Mouse (Mus musculus) thymus, adult 2 months (tissue): Measurements from ENCODE around the gene Ppp1r15a.

Experiments
- CTCF ChIP-seq: fragments of 200-500 bp; IDR thresholded peaks from 2 replicates; pipeline ENCODE4 v1.5.1; 2012; ENCODE audit warnings: mild to moderate bottlenecking, control low read depth, low read length, moderate library complexity, borderline replicate concordance; ENCODE audit not compliant: control insufficient read depth, poor library complexity, insufficient read depth; ENCODE audit errors: extremely low read depth
- POLR2A ChIP-seq: fragments of 200-500 bp; IDR thresholded peaks from 2 replicates; pipeline ENCODE4 v1.6.1; 2012; ENCODE audit warnings: mild to moderate bottlenecking, low read length, control low read depth, moderate library complexity; ENCODE audit not compliant: control insufficient read depth, poor library complexity, insufficient read depth; ENCODE audit errors: extremely low read depth

GRCm38 (mm10) chr7:45535676-45536075, 9.6 kb upstream of the Ppp1r15a start:
- TF ChIP-seq CTCF (no peak), POLR2A (no peak)
